Mouse (Mus musculus) thymus, adult 18-20 months (tissue): Measurements from ENCODE around the gene Ccdc162.

Experiments
- DNase-seq, 2 experiments: peaks; one replicate each; pipeline ENCODE4 v3.0.0; 2022; ENCODE audit warnings: mixed read lengths in 2 of 2

The Ccdc162 gene

GRCm38 (mm10) chr10:41716029-41716897 is at the start of gene Ccdc162:
Gene Ccdc162, minus strand, starts transcription at chr10:41716634.
- no peak for DNase-seq

- no peak for DNase-seq
Observed at GRCm38 (mm10) chr10:41765586-41765985, 49.2 kb upstream of the Ccdc162 start.

GRCm38 (mm10) chr10:41763741-41764385 is 47.4 kb upstream of the Ccdc162 start:
- DNase-seq: no peak

- no peak for DNase-seq
Observed at GRCm38 (mm10) chr10:41760866-41761265, 44.4 kb upstream of the Ccdc162 start.

- no peak for DNase-seq
Observed at GRCm38 (mm10) chr10:41758041-41758440, 41.6 kb upstream of the Ccdc162 start.

- DNase-seq: no peak
Observed at GRCm38 (mm10) chr10:41757226-41757625, 40.8 kb upstream of the Ccdc162 start.

- DNase-seq: peak; percentile 4 to 9
Observed at GRCm38 (mm10) chr10:41751867-41752480, 35.5 kb upstream of the Ccdc162 start.

GRCm38 (mm10) chr10:41749306-41749705 is 32.9 kb upstream of the Ccdc162 start:
- DNase-seq: no peak

- DNase-seq: no peak
Observed at GRCm38 (mm10) chr10:41746554-41746953, 30.1 kb upstream of the Ccdc162 start.

- DNase-seq: no peak
Observed at GRCm38 (mm10) chr10:41744006-41744405, 27.6 kb upstream of the Ccdc162 start.

- no peak for DNase-seq
Observed at GRCm38 (mm10) chr10:41740221-41740620, 23.8 kb upstream of the Ccdc162 start.

GRCm38 (mm10) chr10:41737245-41737644 is 20.8 kb upstream of the Ccdc162 start:
- no peak for DNase-seq

- DNase-seq: no peak
Observed at GRCm38 (mm10) chr10:41735398-41735797, 19.0 kb upstream of the Ccdc162 start.

GRCm38 (mm10) chr10:41733214-41733613 is 16.8 kb upstream of the Ccdc162 start:
- no peak for DNase-seq

GRCm38 (mm10) chr10:41731932-41732331 is 15.5 kb upstream of the Ccdc162 start:
- no peak for DNase-seq

GRCm38 (mm10) chr10:41730746-41731145 is 14.3 kb upstream of the Ccdc162 start:
- no peak for DNase-seq

GRCm38 (mm10) chr10:41726215-41726614 is 9.8 kb upstream of the Ccdc162 start:
- DNase-seq: no peak

GRCm38 (mm10) chr10:41719587-41719986 is 3.2 kb upstream of the Ccdc162 start:
- no peak for DNase-seq

- DNase-seq: no peak
Observed at GRCm38 (mm10) chr10:41715557-41715956, 877 bp downstream of the Ccdc162 start.

- no peak for DNase-seq
Observed at GRCm38 (mm10) chr10:41711467-41711866, 5.0 kb downstream of the Ccdc162 start.

GRCm38 (mm10) chr10:41710773-41711172 is 5.7 kb downstream of the Ccdc162 start:
- DNase-seq: no peak

- DNase-seq: no peak
Observed at GRCm38 (mm10) chr10:41709341-41709740, 7.1 kb downstream of the Ccdc162 start.

GRCm38 (mm10) chr10:41699669-41700068 is 16.8 kb downstream of the Ccdc162 start:
- no peak for DNase-seq

GRCm38 (mm10) chr10:41697040-41697439 is 19.4 kb downstream of the Ccdc162 start:
- no peak for DNase-seq
